Mouse (Mus musculus) liver, adult 2 months (tissue): ENCODE data around the gene Yif1b.
"Not testable (repeated sequence)": the region's sequence is repeated elsewhere in the genome, so short reads cannot be mapped to it uniquely, and the experiment has no call there.

Experiments used
- CTCF ChIP-seq: fragments of 200-500 bp; IDR thresholded peaks from 2 replicates; pipeline ENCODE4 v1.5.1; 2011; ENCODE audit warnings: low read depth, low read length, control low read depth
- POLR2A ChIP-seq: fragments of 200-500 bp; IDR thresholded peaks from 2 replicates; pipeline ENCODE4 v1.6.1; 2011; ENCODE audit warnings: low read length, control low read depth; ENCODE audit not compliant: insufficient read depth; ENCODE audit errors: extremely low read depth

GRCm38 (mm10) chr7:29194230-29194629, 43.9 kb upstream of the Yif1b start:
- not testable (repeated sequence) for TF ChIP-seq CTCF, POLR2A
